Mouse (Mus musculus) midbrain, embryonic 15.5 days (tissue): Measurements from ENCODE around the gene Crocc. TPM values are rescaled to one million over a fixed set of nuclear protein-coding genes. Genes with fewer than 3 reads are reported as not detected.

Experiments
- ATAC-seq: fragments of 200-750 bp; cut with Nextera tagmentation; replicated peaks from 2 replicates; pipeline ENCODE4 v1.8.0; 2017; ENCODE audit warnings: moderate TSS enrichment
- H3K27ac ChIP-seq: fragments of 300-500 bp; sonication (generic); 2 replicates; pipeline ENCODE4 v1.5.1; 2015; ENCODE audit warnings: mild to moderate bottlenecking, inconsistent platforms
- H3K27me3 ChIP-seq: fragments of 300-500 bp; sonication (generic); replicated peaks from 2 replicates; pipeline ENCODE4 v1.6.1; 2015; ENCODE audit warnings: inconsistent platforms
- H3K36me3 ChIP-seq: fragments of 300-500 bp; sonication (generic); replicated peaks from 2 replicates; pipeline ENCODE4 v1.6.1; 2015; ENCODE audit warnings: inconsistent platforms
- H3K4me1 ChIP-seq: fragments of 300-500 bp; sonication (generic); 2 replicates; pipeline ENCODE4 v1.6.1; 2015; ENCODE audit warnings: inconsistent platforms
- H3K4me2 ChIP-seq: fragments of 300-500 bp; sonication (generic); 2 replicates; pipeline ENCODE4 v1.6.1; 2015; ENCODE audit warnings: inconsistent platforms, mild to moderate bottlenecking, moderate library complexity
- H3K4me3 ChIP-seq: fragments of 300-500 bp; sonication (generic); 2 replicates; pipeline ENCODE4 v1.5.1; 2015; ENCODE audit warnings: mild to moderate bottlenecking, inconsistent platforms
- H3K9ac ChIP-seq: fragments of 300-500 bp; sonication (generic); 2 replicates; pipeline ENCODE4 v1.6.1; 2015; ENCODE audit warnings: mild to moderate bottlenecking, inconsistent platforms
- H3K9me3 ChIP-seq: fragments of 300-500 bp; sonication (generic); 2 replicates; pipeline ENCODE4 v1.6.1; 2016; ENCODE audit warnings: inconsistent platforms
- WGBS: fragments of 180-500 bp; shearing (Covaris S2); methylation state at CpG from one replicate; pipeline ENCODE4 v1.1.7; 2015; ENCODE audit warnings: mixed read lengths; 5-methylcytosine and 5-hydroxymethylcytosine counted together
- polyA plus RNA-seq: library from polyadenylated mRNA; unstranded; fragments of >200 nt; fragmentation: Nextera tagmentation; extraction: Ambion mirVana; gene quantifications from 2 replicates; pipeline ENCODE4 v1.2.1, GENCODE M21; 2015

The Crocc gene
- polyA plus RNA-seq, 1 experiment from 2014 or later, result 7.0 TPM

GRCm38 (mm10) chr4:140992215-140992614 is 68.1 kb downstream of the Crocc start:
- no peak overlapping the region for H3K27ac ChIP-seq
- H3K4me1 ChIP-seq, result peaks cover 25% of the 10 kb centered on the region
- ATAC-seq, result no peak
- H3K4me3 ChIP-seq, result no peak overlapping the region
- WGBS, result 86% methylated on average over 20 of the region's 20 CpGs
- H3K9me3 ChIP-seq, result no peaks in the 10 kb centered on the region
- no peaks in the 10 kb centered on the region for H3K27me3 ChIP-seq
- H3K4me2 ChIP-seq, result no peak overlapping the region
- no peak overlapping the region for H3K9ac ChIP-seq
- peaks cover 51% of the 10 kb centered on the region for H3K36me3 ChIP-seq

- Histone ChIP-seq H3K27ac (no peak overlapping the region), H3K27me3 (no peaks in the 10 kb centered on the region), H3K36me3 (peaks cover 23% of the 10 kb centered on the region), H3K9me3 (no peaks in the 10 kb centered on the region), H3K9ac (no peak overlapping the region), H3K4me1 (peaks cover 32% of the 10 kb centered on the region), H3K4me2 (0 out of 2 replicates have a peak overlapping the region, but pooled peaks have one; percentile 86), H3K4me3 (no peak overlapping the region)
- no peak for ATAC-seq
- WGBS, result 86% methylated on average over 14 of the region's 14 CpGs
Observed at GRCm38 (mm10) chr4:140989447-140989846, 70.9 kb downstream of the Crocc start.

- Histone ChIP-seq H3K4me2 (peak overlapping the region; percentile 86), H3K4me1 (peaks cover 32% of the 10 kb centered on the region), H3K9ac (0 out of 2 replicates have a peak overlapping the region, but pooled peaks have one; percentile 6), H3K27ac (no peak overlapping the region), H3K36me3 (peaks cover 17% of the 10 kb centered on the region), H3K4me3 (no peak overlapping the region), H3K27me3 (no peaks in the 10 kb centered on the region), H3K9me3 (no peaks in the 10 kb centered on the region)
- WGBS, result 65% methylated on average over 7 of the region's 7 CpGs
- no peak for ATAC-seq
Observed at GRCm38 (mm10) chr4:140988706-140989290, 71.6 kb downstream of the Crocc start.

- Histone ChIP-seq H3K9ac (peak overlapping the region; percentile 99), H3K27me3 (no peaks in the 10 kb centered on the region), H3K4me2 (peak overlapping the region; percentile 86), H3K36me3 (peaks cover 6% of the 10 kb centered on the region; the same call in 1 of the 2 replicates), H3K9me3 (no peaks in the 10 kb centered on the region), H3K27ac (peak overlapping the region; percentile 86; the same call in 1 of the 2 replicates), H3K4me3 (peak overlapping the region; percentile 80), H3K4me1 (peaks cover 40% of the 10 kb centered on the region)
- ATAC-seq, result peak; percentile 12; the same call in 1 of the 2 replicates
- 31% methylated on average over 7 of the region's 7 CpGs for WGBS
Observed at GRCm38 (mm10) chr4:140987476-140987875, 72.9 kb downstream of the Crocc start.

GRCm38 (mm10) chr4:140986711-140987395 is 73.5 kb downstream of the Crocc start, which contains the start of gene Atp13a2:
Gene Atp13a2 (plus strand): TSS chr4:140986873.
- peak within 1 kb of the TSS; percentile 99 for H3K9ac ChIP-seq
- H3K27me3 ChIP-seq, result no peaks in the 10 kb centered on the region
- H3K36me3 ChIP-seq, result no peaks in the 10 kb centered on the region
- WGBS, result under 1% methylated on average over 52 of the region's 58 CpGs
- H3K4me2 ChIP-seq, result peak within 1 kb of the TSS; percentile 86
- peak within 1 kb of the TSS; percentile 86 for H3K27ac ChIP-seq
- ATAC-seq, result peak; percentile 93
- H3K4me1 ChIP-seq, result peaks cover 40% of the 10 kb centered on the region
- H3K9me3 ChIP-seq, result no peaks in the 10 kb centered on the region
- peak within 1 kb of the TSS; percentile 80 for H3K4me3 ChIP-seq

GRCm38 (mm10) chr4:140986024-140986710 is 74.2 kb downstream of the Crocc start:
- Histone ChIP-seq H3K4me1 (peaks cover 40% of the 10 kb centered on the region), H3K4me3 (peak overlapping the region; percentile 80), H3K4me2 (peak overlapping the region; percentile 86), H3K36me3 (no peaks in the 10 kb centered on the region), H3K9ac (peak overlapping the region; percentile 99), H3K27me3 (no peaks in the 10 kb centered on the region), H3K9me3 (no peaks in the 10 kb centered on the region), H3K27ac (peak overlapping the region; percentile 86)
- WGBS, result 24% methylated on average over 15 of the region's 15 CpGs
- peak; percentile 54 for ATAC-seq

- Histone ChIP-seq H3K9me3 (no peaks in the 10 kb centered on the region), H3K27ac (no peak overlapping the region), H3K36me3 (peaks cover 1% of the 10 kb centered on the region; the same call in 1 of the 2 replicates), H3K9ac (no peak overlapping the region), H3K27me3 (no peaks in the 10 kb centered on the region), H3K4me3 (no peak overlapping the region), H3K4me2 (no peak overlapping the region), H3K4me1 (peaks cover 39% of the 10 kb centered on the region)
- ATAC-seq, result no peak
- WGBS, result 91% methylated on average over 6 of the region's 6 CpGs
Observed at GRCm38 (mm10) chr4:140984544-140984943, 75.8 kb downstream of the Crocc start.

- Histone ChIP-seq H3K27me3 (no peaks in the 10 kb centered on the region), H3K9me3 (no peaks in the 10 kb centered on the region), H3K4me2 (no peak overlapping the region), H3K9ac (no peak overlapping the region), H3K4me3 (no peak overlapping the region), H3K27ac (peak overlapping the region; percentile 23; the same call in 1 of the 2 replicates), H3K36me3 (peaks cover 12% of the 10 kb centered on the region; the same call in 1 of the 2 replicates), H3K4me1 (peaks cover 28% of the 10 kb centered on the region)
- WGBS, result 17% methylated on average over 9 of the region's 9 CpGs
- no peak for ATAC-seq
Observed at GRCm38 (mm10) chr4:140983442-140983841, 76.9 kb downstream of the Crocc start.

- 58% methylated on average over 4 of the region's 4 CpGs for WGBS
- Histone ChIP-seq H3K4me1 (peaks cover 21% of the 10 kb centered on the region), H3K9ac (no peak overlapping the region), H3K4me3 (no peak overlapping the region), H3K36me3 (peaks cover 12% of the 10 kb centered on the region; the same call in 1 of the 2 replicates), H3K4me2 (no peak overlapping the region), H3K27ac (peak overlapping the region; percentile 23; the same call in 1 of the 2 replicates), H3K9me3 (no peaks in the 10 kb centered on the region), H3K27me3 (no peaks in the 10 kb centered on the region)
- no peak for ATAC-seq
Observed at GRCm38 (mm10) chr4:140982808-140983207, 77.5 kb downstream of the Crocc start.

- no peak overlapping the region for H3K9ac ChIP-seq
- ATAC-seq, result no peak
- H3K27me3 ChIP-seq, result no peaks in the 10 kb centered on the region
- H3K4me2 ChIP-seq, result no peak overlapping the region
- 90% methylated on average over 2 of the region's 2 CpGs for WGBS
- peaks cover 12% of the 10 kb centered on the region; the same call in 1 of the 2 replicates for H3K36me3 ChIP-seq
- H3K27ac ChIP-seq, result no peak overlapping the region
- no peak overlapping the region for H3K4me3 ChIP-seq
- no peaks in the 10 kb centered on the region for H3K9me3 ChIP-seq
- H3K4me1 ChIP-seq, result peaks cover 14% of the 10 kb centered on the region
Observed at GRCm38 (mm10) chr4:140981605-140982004, 78.7 kb downstream of the Crocc start.

GRCm38 (mm10) chr4:140977886-140978692 is 82.3 kb downstream of the Crocc start:
- H3K27ac ChIP-seq, result no peak overlapping the region
- H3K4me2 ChIP-seq, result no peak overlapping the region
- no peak overlapping the region for H3K9ac ChIP-seq
- ATAC-seq, result no peak
- WGBS, result 93% methylated on average over 14 of the region's 14 CpGs
- peaks cover 44% of the 10 kb centered on the region for H3K36me3 ChIP-seq
- no peak overlapping the region for H3K4me3 ChIP-seq
- peaks cover 2% of the 10 kb centered on the region for H3K4me1 ChIP-seq
- no peaks in the 10 kb centered on the region for H3K9me3 ChIP-seq
- no peaks in the 10 kb centered on the region for H3K27me3 ChIP-seq
